Mouse (Mus musculus): ENCODE measurements around the gene Ntsr1.

The Ntsr1 gene

GRCm38 (mm10) chr2:180508455-180509115 is 8.8 kb downstream of the Ntsr1 start:
- no peak for DNase-seq

- no peak for DNase-seq
Measured at GRCm38 (mm10) chr2:180510867-180511266, 11.1 kb downstream of the Ntsr1 start.

DNA sequence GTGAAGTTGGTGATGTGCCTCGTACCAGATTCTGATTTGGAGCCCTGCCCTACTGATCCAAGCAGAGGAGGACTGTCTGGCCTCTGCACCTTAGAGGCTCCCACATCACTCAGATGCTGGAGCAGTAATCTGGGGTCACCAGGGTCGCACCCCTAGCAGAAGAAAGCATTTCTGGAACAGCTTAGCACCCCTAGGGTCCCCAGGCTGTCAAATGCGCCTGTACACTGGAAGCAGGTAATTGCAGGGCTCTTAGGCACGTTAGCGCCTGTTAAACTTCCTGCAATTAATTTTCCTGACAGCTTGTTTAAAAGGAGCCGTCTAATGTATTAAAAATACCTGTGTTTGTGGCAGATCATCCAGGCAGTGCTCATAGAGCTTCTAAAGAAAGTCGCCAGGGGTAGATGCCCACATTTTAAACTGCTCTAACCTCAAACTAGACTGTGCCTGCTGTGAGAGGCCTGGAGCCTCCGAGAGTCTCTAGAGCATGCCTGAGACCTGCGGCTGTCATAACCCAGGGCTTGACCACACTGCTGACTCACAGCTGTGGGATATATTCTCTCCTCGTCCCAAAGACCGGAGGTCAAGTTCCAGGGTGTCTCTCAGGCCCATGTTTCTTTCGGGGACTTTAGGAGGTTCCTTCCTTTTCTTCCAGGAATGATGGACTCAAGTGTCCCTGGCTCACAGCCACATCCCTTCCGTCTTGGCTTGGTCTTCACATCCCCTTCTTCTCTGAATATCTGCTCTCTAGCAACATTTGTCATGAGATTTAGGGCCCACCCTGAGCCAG is 12.3 kb downstream of the Ntsr1 start:
- no peak for DNase-seq

DNA sequence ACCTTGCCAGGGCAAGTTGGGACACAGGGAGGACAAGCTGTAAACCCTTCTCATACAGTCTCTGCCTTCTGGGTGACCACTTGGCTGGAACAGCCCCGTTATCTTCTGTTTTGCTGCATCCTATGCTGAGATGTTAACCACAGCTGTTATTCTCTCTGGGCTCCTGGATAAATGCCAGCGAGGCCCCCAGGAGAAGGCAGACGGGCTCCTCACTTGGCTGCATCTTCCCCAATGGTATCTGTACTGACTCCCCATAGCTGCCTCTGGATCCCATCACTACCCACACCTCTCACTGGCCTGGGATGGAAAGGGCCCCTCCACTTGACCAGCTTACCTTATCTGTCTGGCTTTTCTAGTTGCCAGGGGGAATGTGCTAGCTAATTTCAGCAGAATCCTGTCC is 13.2 kb downstream of the Ntsr1 start:
- DNase-seq = no peak

DNA sequence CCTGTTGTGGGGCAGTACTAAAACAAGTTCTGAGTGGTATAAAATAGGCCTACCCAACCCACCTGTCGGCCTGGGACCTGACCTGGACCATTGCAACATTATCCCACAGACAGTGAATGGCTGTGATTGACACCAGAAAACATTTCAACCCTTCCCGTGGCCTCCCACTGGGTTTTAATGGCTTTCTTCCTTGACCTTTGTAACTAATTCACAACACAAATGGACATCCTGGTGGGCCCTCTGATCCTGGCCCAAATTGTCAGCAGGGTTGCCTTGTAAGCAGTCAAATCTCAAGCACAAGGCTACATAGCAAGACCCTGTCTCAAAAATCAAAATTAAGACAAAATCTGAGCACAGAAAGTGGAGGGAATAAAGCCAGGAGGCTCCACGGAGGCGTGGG is 14.1 kb downstream of the Ntsr1 start:
- DNase-seq = no peak

- DNase-seq = no peak
Measured at GRCm38 (mm10) chr2:180521437-180522221, 21.9 kb downstream of the Ntsr1 start.

- no peak for DNase-seq
Measured at GRCm38 (mm10) chr2:180522825-180523224, 23.0 kb downstream of the Ntsr1 start.

GRCm38 (mm10) chr2:180527447-180527846 is 27.7 kb downstream of the Ntsr1 start:
- no peak for DNase-seq

DNA sequence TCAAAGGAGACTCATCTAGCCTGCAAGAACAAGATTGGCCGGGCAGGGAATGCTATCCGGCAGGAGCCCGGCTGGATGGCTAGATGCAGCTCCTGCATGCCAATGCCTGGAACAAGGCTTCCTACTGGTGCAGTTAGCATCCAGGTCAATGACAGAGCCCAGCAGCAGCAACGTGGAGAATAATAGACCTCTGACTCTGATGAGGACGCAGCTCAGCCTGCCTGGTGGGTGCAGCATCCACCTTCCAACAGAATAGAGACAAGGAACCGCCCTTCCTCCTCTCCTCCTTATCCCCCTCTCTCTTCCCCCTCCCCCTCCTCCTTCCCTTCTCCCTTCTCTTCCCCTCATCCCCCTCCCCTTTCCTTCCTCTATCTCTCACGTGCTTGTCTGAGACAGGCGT is 28.1 kb downstream of the Ntsr1 start:
- no peak for DNase-seq

DNA sequence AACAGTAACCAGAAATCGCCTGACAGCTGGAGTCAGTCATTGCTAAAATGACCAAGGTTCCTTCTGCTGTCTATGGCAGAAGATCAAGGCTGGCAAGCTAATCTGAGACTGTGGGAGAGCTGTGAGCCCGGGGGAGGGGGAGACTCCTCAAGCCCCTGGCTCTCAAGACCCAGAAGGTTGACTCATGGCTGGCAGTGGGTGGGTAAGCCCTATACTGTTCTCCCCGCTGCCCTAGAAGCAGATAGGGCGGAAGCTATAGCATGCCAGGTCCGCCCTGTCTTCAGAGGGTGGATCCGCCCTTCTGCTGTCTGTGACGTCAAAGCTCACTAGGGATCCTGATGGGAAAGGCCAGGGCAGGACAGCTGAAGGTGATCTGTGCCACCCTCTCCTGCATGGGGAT is 30.4 kb downstream of the Ntsr1 start:
- DNase-seq = no peak

DNA sequence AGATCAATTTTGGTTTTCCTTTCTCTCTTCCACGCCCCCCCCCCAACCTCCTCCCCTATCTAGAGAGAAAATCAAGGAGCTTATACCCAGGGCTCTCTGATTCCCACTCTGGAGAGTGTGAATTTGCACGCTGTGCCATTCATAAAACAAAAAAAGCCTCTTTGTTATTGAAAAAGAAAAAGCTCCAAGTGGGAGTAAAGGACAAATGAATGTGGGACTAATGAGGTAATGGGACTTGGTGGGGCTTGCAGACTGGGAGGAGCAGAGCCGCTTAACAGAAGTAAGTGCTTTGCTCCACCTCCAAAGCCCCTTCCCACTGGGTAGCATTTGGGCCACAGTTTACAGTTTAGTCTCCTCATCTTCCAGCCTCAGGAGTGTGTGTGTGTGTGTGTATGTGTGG is 30.8 kb downstream of the Ntsr1 start:
- no peak for DNase-seq

DNA sequence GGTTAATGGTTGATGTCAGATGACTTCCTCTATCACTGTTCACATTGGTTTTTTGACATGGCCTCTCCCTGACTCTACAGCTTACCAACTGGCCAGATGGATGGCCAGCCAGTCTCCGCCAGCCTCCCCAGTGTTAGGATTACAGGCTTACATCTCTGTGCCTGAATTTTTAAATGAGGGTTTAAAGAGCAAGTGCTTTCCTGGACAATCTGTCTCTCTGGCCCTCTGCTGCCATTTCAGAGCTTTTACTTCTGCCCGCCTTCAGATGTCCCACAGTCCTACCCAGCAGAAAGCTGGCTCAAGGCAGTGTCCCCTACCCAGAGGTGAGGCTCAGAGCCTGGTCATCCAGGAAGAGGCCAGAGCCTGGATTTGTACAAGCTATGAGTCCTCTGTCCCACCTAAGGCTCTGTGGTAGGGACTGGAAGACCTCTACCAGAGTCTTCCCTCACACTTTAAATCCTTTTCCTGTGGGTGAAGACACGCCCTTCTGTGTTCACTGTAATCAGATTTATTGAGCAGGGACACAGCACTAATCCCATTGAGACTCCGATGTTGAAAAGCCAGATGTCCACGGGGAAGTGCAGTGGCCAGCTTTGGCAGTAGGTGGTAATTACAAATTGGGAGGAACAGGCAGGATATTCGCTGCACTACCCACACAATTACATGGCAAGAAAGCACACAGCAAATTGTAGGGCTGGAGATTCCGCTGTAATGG is 32.1 kb downstream of the Ntsr1 start:
- no peak for DNase-seq

- no peak for DNase-seq
Measured at GRCm38 (mm10) chr2:180532386-180532995, 32.7 kb downstream of the Ntsr1 start.

- no peak for DNase-seq
Measured at GRCm38 (mm10) chr2:180533237-180533636, 33.5 kb downstream of the Ntsr1 start.

- DNase-seq = no peak
Measured at GRCm38 (mm10) chr2:180543675-180544074, 43.9 kb downstream of the Ntsr1 start.

- no peak for DNase-seq
Measured at GRCm38 (mm10) chr2:180545046-180545445, 45.3 kb downstream of the Ntsr1 start.

- no peak for DNase-seq
Measured at GRCm38 (mm10) chr2:180547384-180548106, 47.8 kb downstream of the Ntsr1 start.

DNA sequence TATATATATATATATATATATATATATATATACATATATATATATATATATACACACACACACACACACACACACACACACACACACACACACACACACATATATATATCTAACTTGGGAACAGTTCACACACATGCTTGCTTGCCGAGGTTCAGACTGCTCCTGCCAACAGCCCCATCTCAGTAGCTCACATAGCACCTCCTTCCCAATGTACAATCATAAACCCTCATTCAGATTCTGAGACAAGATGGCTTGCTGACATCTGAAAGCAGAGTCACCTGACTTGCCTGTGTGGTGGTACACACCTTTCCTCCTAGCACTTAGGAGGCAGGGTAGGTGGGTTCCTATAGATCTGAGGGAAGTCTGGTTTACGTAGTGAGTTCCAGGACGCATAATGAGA is 52.6 kb downstream of the Ntsr1 start:
- DNase-seq = no peak

- DNase-seq = no peak
Measured at GRCm38 (mm10) chr2:180555219-180555618, 55.4 kb downstream of the Ntsr1 start.

DNA sequence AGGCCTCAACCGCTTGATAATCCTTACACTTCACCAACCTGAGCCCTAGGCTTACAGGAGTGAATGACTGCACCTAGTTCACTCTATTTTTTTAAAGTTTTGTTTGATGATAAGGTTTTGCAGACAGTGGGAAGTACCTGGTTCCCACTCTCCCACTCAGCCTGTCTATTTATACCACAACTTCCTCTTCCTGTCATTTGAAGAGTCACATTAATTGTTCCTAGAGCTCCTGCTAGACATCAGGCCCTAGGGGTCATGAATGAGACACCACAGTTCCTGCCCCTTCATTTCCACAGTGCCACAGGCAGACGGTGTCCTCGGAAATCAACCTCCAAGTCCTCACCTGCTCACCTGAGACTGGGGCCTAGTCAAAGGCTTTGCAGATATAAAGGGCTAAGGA is 56.7 kb downstream of the Ntsr1 start:
- no peak for DNase-seq

GRCm38 (mm10) chr2:180560245-180560644 is 60.5 kb downstream of the Ntsr1 start:
- DNase-seq = no peak

DNA sequence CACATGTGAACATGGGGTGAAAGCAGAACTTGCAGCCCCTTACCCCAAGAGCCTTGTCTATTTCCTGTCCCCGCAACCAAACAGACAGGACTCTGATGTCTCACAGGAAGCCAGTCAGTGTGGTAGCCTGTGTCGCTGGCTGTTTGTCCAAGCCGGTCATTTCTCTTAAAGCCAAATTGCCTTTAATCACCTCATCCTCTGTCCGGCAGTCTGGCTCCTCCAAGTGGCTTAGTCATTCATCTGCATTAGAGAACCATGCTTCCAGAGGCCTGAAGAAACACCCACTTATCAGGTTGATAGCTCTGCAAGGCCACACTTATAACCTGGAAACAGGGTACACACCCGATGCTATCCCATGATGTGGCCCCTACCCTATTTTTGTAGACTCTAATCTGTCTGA is 62.4 kb downstream of the Ntsr1 start:
- no peak for DNase-seq

All from cerebellum, adult 18-20 months (tissue).